Mouse (Mus musculus) ES-Bruce4 (cell line): Measurements from ENCODE around the gene Olfr1239.

Experiments
- CTCF ChIP-seq: IDR thresholded peaks from one replicate; pipeline ENCODE4 v1.8.1; 2011; ENCODE audit warnings: low read depth, low read length
- POLR2A ChIP-seq: IDR thresholded peaks from one replicate; pipeline ENCODE4 v1.8.1; 2011; ENCODE audit warnings: low read length; ENCODE audit not compliant: insufficient read depth

GRCm38 (mm10) chr2:89420307-89420706 is at the start of gene Olfr1239:
- TF ChIP-seq CTCF (no peak), POLR2A (no peak)
